Mouse (Mus musculus) embryonic facial prominence, embryonic 14.5 days (tissue): ENCODE measurements around the gene Trim30b. TPM values are rescaled to one million over a fixed set of nuclear protein-coding genes. Genes with fewer than 3 reads are reported as not detected.
A peak's percentile ranks its signal among the peaks of the same experiment; 100 is the strongest.
"Not testable (repeated sequence)": the region's sequence is repeated elsewhere in the genome, so short reads cannot be mapped to it uniquely, and the experiment has no call there.

ENCODE experiments used
- ATAC-seq: fragments of 200-750 bp; cut with Nextera tagmentation; 2 replicates; pipeline ENCODE4 v1.8.0; 2017; ENCODE audit warnings: low read depth, moderate number of reproducible peaks, moderate TSS enrichment
- DNase-seq: peaks from one replicate; pipeline ENCODE4 v3.0.0-alpha.2; 2015; ENCODE audit warnings: low spot score
- H3K27ac ChIP-seq: fragments of 300-500 bp; sonication (generic); replicated peaks from 2 replicates; pipeline ENCODE4 v1.5.1; 2014; ENCODE audit warnings: low read depth, mild to moderate bottlenecking, low read length, moderate library complexity
- H3K27me3 ChIP-seq: fragments of 300-500 bp; sonication (generic); replicated peaks from 2 replicates; pipeline ENCODE4 v1.6.1; 2014; ENCODE audit warnings: low read length; ENCODE audit not compliant: control insufficient read depth, insufficient read depth
- H3K36me3 ChIP-seq: fragments of 300-500 bp; sonication (generic); 2 replicates; pipeline ENCODE4 v1.6.1; 2014; ENCODE audit warnings: low read length, mixed read lengths; ENCODE audit not compliant: control insufficient read depth, insufficient read depth
- H3K4me1 ChIP-seq: fragments of 300-500 bp; sonication (generic); 2 replicates; pipeline ENCODE4 v1.6.1; 2014; ENCODE audit warnings: antibody characterized with exemption, low read length; ENCODE audit not compliant: control insufficient read depth, insufficient read depth
- H3K4me2 ChIP-seq: fragments of 300-500 bp; sonication (generic); 2 replicates; pipeline ENCODE4 v1.6.1; 2014; ENCODE audit warnings: low read depth, mild to moderate bottlenecking, low read length, moderate library complexity, mixed read lengths
- H3K4me3 ChIP-seq: fragments of 300-500 bp; sonication (generic); 2 replicates; pipeline ENCODE4 v1.5.1; 2014; ENCODE audit warnings: low read depth, mild to moderate bottlenecking, low read length
- H3K9ac ChIP-seq: fragments of 300-500 bp; sonication (generic); 2 replicates; pipeline ENCODE4 v1.6.1; 2014; ENCODE audit warnings: low read depth, mild to moderate bottlenecking, low read length, moderate library complexity, mixed read lengths
- H3K9me3 ChIP-seq: fragments of 300-500 bp; sonication (generic); 2 replicates; pipeline ENCODE4 v1.6.1; 2016; ENCODE audit warnings: low read length; ENCODE audit not compliant: control insufficient read depth
- WGBS: fragments of 180-500 bp; shearing (Covaris S2); extraction: QIAGEN DNeasy Blood & Tissue Kit; methylation state at CpG from one replicate; pipeline ENCODE4 v1.1.7; 2014; 5-methylcytosine and 5-hydroxymethylcytosine counted together
- polyA plus RNA-seq: library from polyadenylated mRNA; unstranded; fragments of >200 nt; fragmentation: Nextera tagmentation; extraction: Ambion mirVana; gene quantifications from 2 replicates; pipeline ENCODE4 v1.2.1, GENCODE M21; 2014

The Trim30b gene
- polyA plus RNA-seq, 1 experiment from 2014 or later, result not detected

GRCm38 (mm10) chr7:104348043-104348442 lies 21.6 kb downstream of the Trim30b start:
- H3K9me3 ChIP-seq, DNase-seq, H3K36me3 ChIP-seq, H3K4me1 ChIP-seq, H3K27ac ChIP-seq, H3K4me2 ChIP-seq, H3K9ac ChIP-seq, H3K27me3 ChIP-seq, ATAC-seq, H3K4me3 ChIP-seq: not testable (repeated sequence)
- WGBS, result 88% methylated on average over 4 of the region's 4 CpGs

DNA sequence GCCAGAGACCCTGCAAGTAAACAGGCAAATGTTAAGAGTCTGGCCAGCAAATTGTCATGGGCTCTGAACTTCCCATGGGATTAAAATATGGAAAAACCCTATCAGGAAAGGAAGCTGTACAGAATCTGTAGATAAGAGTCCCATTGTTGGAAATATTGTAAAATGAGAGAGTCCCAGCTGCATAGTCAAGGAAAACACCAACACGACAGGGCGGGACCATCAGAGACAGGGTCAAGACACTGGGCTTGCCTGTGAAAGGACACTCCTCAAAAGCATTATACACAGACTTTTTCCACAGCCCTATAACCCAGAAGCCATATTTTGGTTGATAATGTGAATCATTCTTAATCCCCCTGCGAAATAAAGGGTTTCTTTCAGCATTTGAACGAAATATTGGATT lies 28.9 kb downstream of the Trim30b start:
- H3K36me3 ChIP-seq, H3K9ac ChIP-seq, ATAC-seq, H3K27me3 ChIP-seq, H3K9me3 ChIP-seq, H3K4me3 ChIP-seq, H3K4me1 ChIP-seq, DNase-seq, H3K4me2 ChIP-seq, H3K27ac ChIP-seq: not testable (repeated sequence)
- WGBS, result 85% methylated on average over 2 of the region's 4 CpGs

DNA sequence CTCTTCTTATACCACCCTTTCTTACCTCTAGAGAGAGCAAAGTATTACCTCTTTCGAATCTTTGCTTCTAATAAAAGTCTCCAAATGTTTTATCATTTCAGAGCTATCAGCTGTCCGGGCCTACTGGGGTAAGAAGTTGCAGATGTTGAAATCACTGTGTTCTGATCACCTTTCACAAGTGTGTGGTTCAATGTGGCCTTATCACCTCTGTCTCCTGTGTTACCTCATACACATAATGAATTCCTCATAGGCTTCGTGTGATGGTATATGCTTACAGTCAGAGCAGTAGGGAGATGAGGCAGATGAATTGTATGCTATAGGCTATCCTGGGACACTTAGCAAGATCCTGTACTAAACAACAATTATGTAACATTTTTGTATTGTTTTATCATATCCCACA lies 34.1 kb downstream of the Trim30b start:
- not testable (repeated sequence) for ATAC-seq, H3K4me2 ChIP-seq, H3K4me1 ChIP-seq, H3K36me3 ChIP-seq, H3K27me3 ChIP-seq, H3K4me3 ChIP-seq, DNase-seq, H3K9ac ChIP-seq, H3K27ac ChIP-seq, H3K9me3 ChIP-seq
- 83% methylated on average over 3 of the region's 3 CpGs for WGBS

GRCm38 (mm10) chr7:104329171-104329570 lies 40.5 kb downstream of the Trim30b start, which contains the start of gene Trim34b:
Gene Trim34b (plus strand): TSS chr7:104329471.
- H3K36me3 ChIP-seq, DNase-seq, H3K4me1 ChIP-seq, H3K4me3 ChIP-seq, H3K27ac ChIP-seq, H3K9ac ChIP-seq, H3K4me2 ChIP-seq, ATAC-seq, H3K27me3 ChIP-seq, H3K9me3 ChIP-seq: not testable (repeated sequence)
- WGBS, result 93% methylated on average over 2 of the region's 2 CpGs

DNA sequence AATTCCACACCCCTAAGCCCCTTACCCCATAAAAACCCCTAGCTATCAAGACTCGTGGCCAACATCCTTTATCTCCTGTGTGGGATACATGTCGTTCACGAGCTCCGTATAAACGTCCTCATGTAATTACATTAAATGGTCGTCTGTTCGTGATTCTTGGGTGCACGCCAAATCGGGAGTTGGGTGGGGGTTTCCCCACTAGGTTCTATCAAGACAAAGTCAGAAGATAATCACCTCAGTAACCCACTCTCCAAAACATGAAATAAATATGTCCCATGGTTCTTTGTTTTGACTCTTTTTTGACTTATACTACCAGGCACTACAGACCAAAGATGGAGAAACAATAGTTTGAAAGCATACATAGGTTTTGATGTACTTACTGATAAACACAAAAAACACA lies 47.7 kb downstream of the Trim30b start:
- Histone ChIP-seq H3K9me3 (no peaks in the 10 kb centered on the region), H3K4me1 (no peaks in the 10 kb centered on the region), H3K4me3 (no peak overlapping the region), H3K27me3 (no peaks in the 10 kb centered on the region), H3K36me3 (no peaks in the 10 kb centered on the region), H3K27ac (no peak overlapping the region), H3K9ac (no peak overlapping the region), H3K4me2 (no peak overlapping the region)
- ATAC-seq (no peak), DNase-seq (no peak)
- 81% methylated on average over 9 of the region's 9 CpGs for WGBS

DNA sequence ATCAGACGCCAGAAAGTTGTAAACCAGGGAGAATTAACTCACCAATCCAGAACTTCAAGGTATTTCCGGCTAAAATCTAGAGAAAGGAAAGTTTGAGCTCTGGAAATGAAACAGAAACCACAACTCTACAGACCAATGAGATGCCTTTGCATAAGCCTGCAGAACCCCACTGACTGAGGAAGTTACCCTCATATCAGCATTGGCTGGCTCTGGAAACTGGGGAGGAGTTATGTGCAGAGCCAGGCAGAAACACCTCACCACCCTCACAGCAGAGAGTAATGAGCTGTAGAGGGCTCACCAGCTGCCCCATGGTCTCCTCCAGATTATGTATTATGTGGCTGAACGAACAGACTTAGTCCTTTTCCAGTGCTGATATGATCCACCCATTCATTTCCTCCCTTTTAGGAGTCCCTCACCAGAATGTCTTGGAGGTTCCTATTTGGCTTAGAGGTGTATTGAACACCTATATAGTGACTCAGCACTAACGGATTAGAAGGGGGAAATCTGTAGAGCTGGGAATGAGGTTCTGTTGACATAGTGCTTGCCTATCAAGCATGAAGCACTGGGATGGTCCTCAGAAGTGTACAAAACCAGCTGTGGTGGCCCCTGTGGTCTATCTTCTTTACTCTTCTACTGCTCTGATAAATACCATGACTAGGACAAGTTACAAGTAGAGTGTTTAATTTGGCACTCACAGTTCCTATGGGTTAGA lies 54.2 kb downstream of the Trim30b start, which contains the start of gene Trim12a:
Gene Trim12a, minus strand, starts transcription at position 98 of the 712 bp plus-strand sequence.
- Histone ChIP-seq H3K4me2 (peak within 1 kb of the TSS; percentile 48), H3K4me3 (peak within 1 kb of the TSS; percentile 43), H3K9ac (peak within 1 kb of the TSS; percentile 57)
- not testable (repeated sequence) for H3K27me3 ChIP-seq, DNase-seq, H3K4me1 ChIP-seq, H3K27ac ChIP-seq, H3K9me3 ChIP-seq, H3K36me3 ChIP-seq
- WGBS, result 22% methylated on average over 4 of the region's 4 CpGs
- peak; percentile 90 for ATAC-seq

- no peaks in the 10 kb centered on the region for H3K4me1 ChIP-seq
- peak; percentile 68 for ATAC-seq
- peak overlapping the region; percentile 48 for H3K4me2 ChIP-seq
- no peaks in the 10 kb centered on the region for H3K36me3 ChIP-seq
- WGBS, result 13% methylated on average over 15 of the region's 15 CpGs
- H3K4me3 ChIP-seq, result peak overlapping the region; percentile 43
- H3K9ac ChIP-seq, result peak overlapping the region; percentile 57
- no peaks in the 10 kb centered on the region for H3K9me3 ChIP-seq
- peak; percentile 11 for DNase-seq
- H3K27me3 ChIP-seq, result no peaks in the 10 kb centered on the region
- no peak overlapping the region for H3K27ac ChIP-seq
Measured at GRCm38 (mm10) chr7:104314796-104315353, 54.8 kb downstream of the Trim30b start.
